In genomic region chr6:108327561-108327960, GRCm38 (mm10) we compare ENCODE assay signal across 19 mouse cellular contexts.
DNase-seq lines count a peak whose midpoint lies in the region; ATAC-seq lines count a peak whose summit lies in the region.
"Had no signal": no experiment of that assay in that cellular context is flagged by ENCODE, and none has a peak within 500 bp of the region (broad histone marks: within the 10 kb centered on the region; RNA-seq: fewer than 3 reads in every experiment).

No protein-coding gene starts in this region.

- H3K4me1 ChIP-seq in embryonic facial prominence, embryonic 11.5 days (ENCODE audit: control insufficient read depth, insufficient read depth, low read length), result no peaks in the 10 kb centered on the region
- peaks cover 11% of the 10 kb centered on the region for H3K4me1 ChIP-seq in embryonic facial prominence, embryonic 10.5 days
- no peaks in the 10 kb centered on the region for H3K4me1 ChIP-seq in kidney, embryonic 14.5 days (ENCODE audit: control insufficient read depth, insufficient read depth, low read length)
- H3K4me1 ChIP-seq in midbrain, embryonic 13.5 days (replicated peaks), result no peaks in the 10 kb centered on the region
- H3K4me1 ChIP-seq: hindbrain, embryonic 12.5 days; neural tube, embryonic 15.5 days had no signal

- ATAC-seq in embryonic facial prominence, embryonic 11.5 days (replicated peaks; ENCODE audit: insufficient number of reproducible peaks, low FRiP score, low TSS enrichment, low read depth), result no peak
- ATAC-seq in kidney, embryonic 14.5 days (ENCODE audit: low FRiP score, low TSS enrichment), result no peak
- ATAC-seq in granulocyte monocyte progenitor cell, adult 5-6 weeks (replicated peaks; ENCODE audit: poor library complexity, severe bottlenecking), result peak; percentile 74
- no peak for ATAC-seq in midbrain, embryonic 13.5 days
- ATAC-seq: forebrain, embryonic 14.5 days; intestine, embryonic 16.5 days had no signal

- no peak overlapping the region for H3K4me3 ChIP-seq in embryonic facial prominence, embryonic 11.5 days (ENCODE audit: low read depth, low read length)
- H3K4me3 ChIP-seq in embryonic facial prominence, embryonic 10.5 days, result no peak overlapping the region
- no peak overlapping the region for H3K4me3 ChIP-seq in kidney, embryonic 14.5 days (ENCODE audit: low read length)
- H3K4me3 ChIP-seq in midbrain, embryonic 13.5 days (replicated peaks), result no peak overlapping the region
- H3K4me3 ChIP-seq: hindbrain, embryonic 12.5 days; megakaryocyte, embryonic 14.5 days; neural tube, embryonic 15.5 days had no signal

- H3K27me3 ChIP-seq in embryonic facial prominence, embryonic 11.5 days (ENCODE audit: control insufficient read depth, insufficient read depth, low read length), result no peaks in the 10 kb centered on the region
- no peaks in the 10 kb centered on the region for H3K27me3 ChIP-seq in embryonic facial prominence, embryonic 10.5 days (replicated peaks; ENCODE audit: low read depth, poor library complexity, severe bottlenecking)
- no peaks in the 10 kb centered on the region for H3K27me3 ChIP-seq in kidney, embryonic 14.5 days (ENCODE audit: control insufficient read depth, insufficient read depth, low read length)
- no peaks in the 10 kb centered on the region for H3K27me3 ChIP-seq in midbrain, embryonic 13.5 days
- H3K27me3 ChIP-seq: hindbrain, embryonic 12.5 days; megakaryocyte, embryonic 14.5 days; neural tube, embryonic 15.5 days had no signal

- H3K36me3 ChIP-seq in embryonic facial prominence, embryonic 11.5 days (replicated peaks; ENCODE audit: control insufficient read depth, insufficient read depth, low read depth, low read length), result no peaks in the 10 kb centered on the region
- H3K36me3 ChIP-seq in embryonic facial prominence, embryonic 10.5 days (replicated peaks), result no peaks in the 10 kb centered on the region
- H3K36me3 ChIP-seq in kidney, embryonic 14.5 days (ENCODE audit: control insufficient read depth, insufficient read depth, low read length), result no peaks in the 10 kb centered on the region
- H3K36me3 ChIP-seq in midbrain, embryonic 13.5 days, result no peaks in the 10 kb centered on the region
- H3K36me3 ChIP-seq: hindbrain, embryonic 12.5 days; neural tube, embryonic 15.5 days had no signal

- no peak overlapping the region for H3K9ac ChIP-seq in embryonic facial prominence, embryonic 11.5 days (replicated peaks; ENCODE audit: low read length)
- H3K9ac ChIP-seq in kidney, embryonic 14.5 days (ENCODE audit: low read depth, low read length), result no peak overlapping the region
- no peak overlapping the region for H3K9ac ChIP-seq in midbrain, embryonic 13.5 days (replicated peaks)
- H3K9ac ChIP-seq: hindbrain, embryonic 12.5 days; lung, embryonic 14.5 days; neural tube, embryonic 15.5 days had no signal

- 66% methylated on average over 6 of the region's 6 CpGs for WGBS in embryonic facial prominence, embryonic 11.5 days
- WGBS in embryonic facial prominence, embryonic 10.5 days, result 76% methylated on average over 6 of the region's 6 CpGs
- 39% methylated on average over 6 of the region's 6 CpGs for WGBS in kidney, embryonic 14.5 days
- WGBS in midbrain, embryonic 13.5 days, result 83% methylated on average over 6 of the region's 6 CpGs

- no peaks in the 10 kb centered on the region for H3K9me3 ChIP-seq in embryonic facial prominence, embryonic 11.5 days (replicated peaks; ENCODE audit: control insufficient read depth, low read length)
- H3K9me3 ChIP-seq in embryonic facial prominence, embryonic 10.5 days, result no peaks in the 10 kb centered on the region
- no peaks in the 10 kb centered on the region for H3K9me3 ChIP-seq in kidney, embryonic 14.5 days (ENCODE audit: control insufficient read depth, low read length)
- no peaks in the 10 kb centered on the region for H3K9me3 ChIP-seq in midbrain, embryonic 13.5 days
- H3K9me3 ChIP-seq: hindbrain, embryonic 12.5 days; megakaryocyte, embryonic 14.5 days; neural tube, embryonic 15.5 days had no signal

- H3K27ac ChIP-seq in embryonic facial prominence, embryonic 11.5 days (replicated peaks; ENCODE audit: low read depth, low read length), result no peak overlapping the region
- H3K27ac ChIP-seq in embryonic facial prominence, embryonic 10.5 days (replicated peaks), result no peak overlapping the region
- H3K27ac ChIP-seq in kidney, embryonic 14.5 days (ENCODE audit: low read depth, low read length), result peak overlapping the region; percentile 51; the same call in 1 of the 2 replicates
- no peak overlapping the region for H3K27ac ChIP-seq in midbrain, embryonic 13.5 days
- H3K27ac ChIP-seq: hindbrain, embryonic 12.5 days; neural tube, embryonic 15.5 days had no signal

- DNase-seq in embryonic facial prominence, embryonic 11.5 days (ENCODE audit: low spot score), result peak; percentile 13
- DNase-seq in embryonic facial prominence, embryonic 10.5 days (ENCODE audit: low spot score), result no peak
- no peak for DNase-seq in kidney, postnatal 14 days
- DNase-seq in 416B (ENCODE audit: low read depth), result peak; percentile 35
- no peak for DNase-seq in thymus, adult 18-20 months
- DNase-seq: adrenal gland, postnatal 25 days; gastrocnemius, postnatal 10 days; layer of hippocampus, adult 9-11 months; lung, embryonic 14.5 days; right cerebral cortex, adult 18-20 months; thymus, postnatal 4 days had no signal

- no peak overlapping the region for H3K4me2 ChIP-seq in embryonic facial prominence, embryonic 11.5 days (ENCODE audit: low read depth, low read length)
- H3K4me2 ChIP-seq in kidney, embryonic 14.5 days (replicated peaks; ENCODE audit: low read depth, low read length), result no peak overlapping the region
- no peak overlapping the region for H3K4me2 ChIP-seq in midbrain, embryonic 13.5 days (replicated peaks)
- H3K4me2 ChIP-seq: hindbrain, embryonic 12.5 days; lung, embryonic 14.5 days; neural tube, embryonic 15.5 days had no signal

Comparison
In these comparisons a context has a peak if more than half of its experiments do, and no peak if none do; other contexts are left out.
1. DNase-seq: peak in embryonic facial prominence, embryonic 11.5 days (single experiment) and 416B (single experiment); none in embryonic facial prominence, embryonic 10.5 days (single experiment), kidney, postnatal 14 days (single experiment) and thymus, adult 18-20 months (0 of 2).